Mouse (Mus musculus): ENCODE measurements at regions not wholly inside any gene's neighbourhood (a gene's known extent, or its start where the extent isn't known, plus 50 kb on each side); places are given as distances from the start of the nearest gene placed in this dataset.
"Not testable (repeated sequence)": the region's sequence is repeated elsewhere in the genome, so short reads cannot be mapped to it uniquely, and the experiment has no call there.

DNA sequence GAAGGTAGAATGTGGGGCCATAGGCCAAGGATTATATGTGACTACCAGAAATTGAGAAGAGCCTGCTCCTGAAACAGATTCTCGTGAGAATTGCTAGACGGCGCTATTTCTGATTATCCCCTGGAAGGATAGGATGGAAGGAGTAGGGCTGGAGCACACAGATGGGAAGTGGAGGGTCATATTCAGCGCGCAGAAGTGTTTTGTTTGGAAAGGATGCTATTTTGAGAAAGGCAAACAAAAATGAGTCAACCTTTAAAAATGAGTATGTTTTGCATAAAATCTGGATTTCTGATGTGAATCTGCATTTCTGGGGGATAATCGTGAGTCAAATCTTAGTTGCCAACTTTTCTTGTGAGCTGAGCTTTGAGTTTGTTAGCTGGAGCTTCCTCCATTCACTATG lies 58.1 kb upstream of the Fshb start:
- DNase-seq (ENCODE audit: low spot score in 2 of 2) = no peak

- no peak for DNase-seq (ENCODE audit: low spot score in 2 of 2)
Measured at GRCm38 (mm10) chr2:107118711-107119474, 59.4 kb upstream of the Fshb start.

GRCm38 (mm10) chr2:107119697-107120096 lies 60.2 kb upstream of the Fshb start:
- no peak for DNase-seq (ENCODE audit: low spot score in 2 of 2)

- DNase-seq (ENCODE audit: low spot score in 2 of 2) = no peak
Measured at GRCm38 (mm10) chr2:107133186-107133585, 73.7 kb upstream of the Fshb start.

GRCm38 (mm10) chr2:107149317-107149716 lies 89.9 kb upstream of the Fshb start:
- no peak for DNase-seq (ENCODE audit: low spot score in 2 of 2)

- DNase-seq (ENCODE audit: low spot score in 2 of 2) = no peak
Measured at GRCm38 (mm10) chr2:107149851-107150250, 90.4 kb upstream of the Fshb start.

GRCm38 (mm10) chr2:107150373-107150772 lies 90.9 kb upstream of the Fshb start:
- DNase-seq (ENCODE audit: low spot score in 2 of 2) = no peak

GRCm38 (mm10) chr2:107151878-107152277 lies 92.4 kb upstream of the Fshb start:
- no peak for DNase-seq (ENCODE audit: low spot score in 2 of 2)

DNA sequence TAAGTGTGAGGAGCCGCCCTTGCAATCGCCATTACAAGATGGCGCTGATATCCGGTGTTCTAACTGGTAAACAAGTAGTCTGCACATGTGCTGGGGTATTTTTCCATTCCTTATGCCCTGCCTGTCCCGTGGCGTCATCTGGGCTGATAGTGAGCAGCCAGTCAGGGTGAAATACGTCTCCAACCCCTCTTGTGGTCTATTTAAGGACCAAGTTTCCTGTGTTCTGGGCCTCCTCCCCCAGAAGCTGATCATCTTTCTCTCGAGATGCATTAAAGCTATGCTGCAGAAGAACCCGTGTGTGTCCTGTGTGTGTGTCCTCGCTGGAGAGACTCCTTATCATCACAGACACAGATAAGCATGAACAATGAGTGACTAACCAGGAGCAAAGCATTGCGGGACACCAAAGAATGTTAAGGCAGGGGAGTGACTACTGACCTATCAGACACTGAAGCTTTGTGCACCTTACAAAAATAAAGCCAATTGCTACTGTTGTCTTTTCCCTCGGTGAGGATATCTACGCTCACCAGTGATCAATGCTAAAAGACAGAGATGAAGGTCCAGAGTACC lies 99.5 kb upstream of the Fshb start:
- DNase-seq (ENCODE audit: low spot score in 2 of 2) = not testable (repeated sequence)

GRCm38 (mm10) chr2:107175721-107176120 lies 114.7 kb upstream of the Kcna4 start:
- DNase-seq (ENCODE audit: low spot score in 2 of 2) = peak in 1 of 2 experiments; percentile 15

GRCm38 (mm10) chr2:107183066-107183465 lies 107.4 kb upstream of the Kcna4 start:
- DNase-seq (ENCODE audit: low spot score in 2 of 2) = peak in 1 of 2 experiments; percentile 16

DNA sequence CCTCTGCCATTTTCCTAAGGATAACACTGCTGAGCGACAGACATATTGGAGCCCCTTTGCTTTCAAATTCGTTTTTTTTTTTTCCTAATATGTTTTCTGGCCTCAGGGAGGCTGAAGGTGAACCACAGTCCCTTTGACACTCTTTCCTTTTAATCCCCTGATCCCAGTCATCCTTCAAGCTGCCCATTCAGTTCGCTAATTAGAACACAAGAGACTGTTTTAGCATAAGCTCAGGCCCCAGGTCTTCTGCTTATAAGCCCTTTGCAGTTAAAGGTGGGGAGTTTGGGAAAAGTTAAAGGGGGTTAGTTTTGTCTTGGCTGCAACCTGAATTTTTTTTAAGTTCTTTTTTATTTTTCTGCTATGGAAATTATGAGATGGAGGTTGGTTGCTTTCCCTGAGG lies 105.6 kb upstream of the Kcna4 start:
- no peak for DNase-seq (ENCODE audit: low spot score in 2 of 2)

GRCm38 (mm10) chr2:107201856-107202473 lies 88.5 kb upstream of the Kcna4 start:
- DNase-seq (ENCODE audit: low spot score in 2 of 2) = no peak

- DNase-seq (ENCODE audit: low spot score in 2 of 2) = no peak
Measured at GRCm38 (mm10) chr2:107202474-107202858, 88.0 kb upstream of the Kcna4 start.

- no peak for DNase-seq (ENCODE audit: low spot score in 2 of 2)
Measured at GRCm38 (mm10) chr2:107221544-107221943, 68.9 kb upstream of the Kcna4 start.

DNA sequence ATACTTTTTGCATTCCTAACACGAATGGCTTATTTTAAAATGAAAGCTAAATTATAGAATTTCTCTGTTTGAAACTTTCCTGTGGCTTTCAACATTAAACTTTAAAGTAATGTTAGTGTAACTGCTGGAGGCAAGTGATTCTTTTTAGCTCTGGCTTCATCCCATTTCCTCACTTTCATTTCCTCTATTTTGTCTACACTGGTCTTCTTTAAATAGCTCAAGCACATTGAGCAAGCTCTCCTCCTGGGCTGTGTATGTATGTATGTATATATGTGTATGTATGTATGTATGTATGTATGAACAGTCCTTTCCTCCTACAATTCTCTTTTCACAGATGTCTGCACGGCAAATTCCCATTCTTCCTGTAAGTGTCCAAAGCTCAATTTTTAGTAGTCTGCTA lies 65.8 kb upstream of the Kcna4 start:
- DNase-seq (ENCODE audit: low spot score in 2 of 2) = no peak

DNA sequence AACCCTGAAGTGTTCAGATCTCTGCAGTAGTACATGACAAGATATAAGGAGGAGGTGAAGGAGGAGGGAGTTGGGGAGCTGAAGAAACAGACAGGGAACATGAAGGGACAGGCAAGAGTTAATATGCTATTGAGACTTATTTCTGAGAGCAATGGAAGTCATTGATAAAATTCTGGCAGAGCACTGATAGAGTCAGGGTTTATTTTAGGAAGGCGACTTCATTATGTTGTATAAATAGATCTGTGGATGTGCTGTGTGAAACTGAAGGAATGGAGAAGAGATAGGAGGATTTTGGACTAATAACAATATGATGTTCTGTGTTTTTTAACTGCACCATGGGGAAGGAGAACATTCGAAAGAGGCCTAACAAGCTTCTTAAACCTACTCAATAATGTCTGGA lies 63.0 kb upstream of the Kcna4 start:
- no peak for DNase-seq (ENCODE audit: low spot score in 2 of 2)

- no peak for DNase-seq (ENCODE audit: low spot score in 2 of 2)
Measured at GRCm38 (mm10) chr2:107228287-107228686, 62.2 kb upstream of the Kcna4 start.

- no peak for DNase-seq (ENCODE audit: low spot score in 2 of 2)
Measured at GRCm38 (mm10) chr2:107231680-107232079, 58.8 kb upstream of the Kcna4 start.

GRCm38 (mm10) chr2:107232885-107233284 lies 57.6 kb upstream of the Kcna4 start:
- DNase-seq (ENCODE audit: low spot score in 2 of 2) = no peak
